Mouse (Mus musculus): Measurements from ENCODE around the gene Morn5.

The Morn5 gene

GRCm38 (mm10) chr2:36071660-36072305 lies 22.5 kb downstream of the Morn5 start:
- DNase-seq (ENCODE audit: low read depth, low spot score) = no peak

GRCm38 (mm10) chr2:36073781-36074180 lies 24.5 kb downstream of the Morn5 start:
- DNase-seq (ENCODE audit: low read depth, low spot score) = no peak

GRCm38 (mm10) chr2:36075210-36075609 lies 26.0 kb downstream of the Morn5 start:
- DNase-seq (ENCODE audit: low read depth, low spot score) = no peak

GRCm38 (mm10) chr2:36077160-36077761 lies 28.0 kb downstream of the Morn5 start:
- DNase-seq (ENCODE audit: low read depth, low spot score) = no peak

- no peak for DNase-seq (ENCODE audit: low read depth, low spot score)
Measured at GRCm38 (mm10) chr2:36081446-36081845, 32.2 kb downstream of the Morn5 start.

GRCm38 (mm10) chr2:36082802-36083580 lies 33.7 kb downstream of the Morn5 start:
- DNase-seq (ENCODE audit: low read depth, low spot score) = no peak

GRCm38 (mm10) chr2:36085041-36085440 lies 35.8 kb downstream of the Morn5 start:
- DNase-seq (ENCODE audit: low read depth, low spot score) = no peak

GRCm38 (mm10) chr2:36089190-36089589 lies 39.9 kb downstream of the Morn5 start:
- no peak for DNase-seq (ENCODE audit: low read depth, low spot score)

- DNase-seq (ENCODE audit: low read depth, low spot score) = peak; percentile 8
Measured at GRCm38 (mm10) chr2:36090853-36091741, 41.8 kb downstream of the Morn5 start.

- no peak for DNase-seq (ENCODE audit: low read depth, low spot score)
Measured at GRCm38 (mm10) chr2:36092748-36093147, 43.5 kb downstream of the Morn5 start.

- DNase-seq (ENCODE audit: low read depth, low spot score) = no peak
Measured at GRCm38 (mm10) chr2:36093301-36093700, 44.0 kb downstream of the Morn5 start.

GRCm38 (mm10) chr2:36093914-36094475 lies 44.7 kb downstream of the Morn5 start:
- no peak for DNase-seq (ENCODE audit: low read depth, low spot score)

GRCm38 (mm10) chr2:36097129-36097815 lies 48.0 kb downstream of the Morn5 start:
- DNase-seq (ENCODE audit: low read depth, low spot score) = no peak

GRCm38 (mm10) chr2:36098021-36098420 lies 48.8 kb downstream of the Morn5 start:
- DNase-seq (ENCODE audit: low read depth, low spot score) = no peak

- DNase-seq (ENCODE audit: low read depth, low spot score) = no peak
Measured at GRCm38 (mm10) chr2:36099739-36100138, 50.5 kb downstream of the Morn5 start.

GRCm38 (mm10) chr2:36101866-36102558 lies 52.8 kb downstream of the Morn5 start:
- DNase-seq (ENCODE audit: low read depth, low spot score) = no peak

- DNase-seq (ENCODE audit: low read depth, low spot score) = no peak
Measured at GRCm38 (mm10) chr2:36102559-36102946, 53.3 kb downstream of the Morn5 start.

- DNase-seq (ENCODE audit: low read depth, low spot score) = no peak
Measured at GRCm38 (mm10) chr2:36103069-36103554, 53.9 kb downstream of the Morn5 start.

- DNase-seq (ENCODE audit: low read depth, low spot score) = no peak
Measured at GRCm38 (mm10) chr2:36103555-36104367, 54.5 kb downstream of the Morn5 start.
